Mouse (Mus musculus) testis, adult 2 months (tissue): Measurements from ENCODE around the gene Vwa1. TPM values are rescaled to one million over a fixed set of nuclear protein-coding genes. Genes with fewer than 3 reads are reported as not detected.

ENCODE experiments used
- H3K27ac ChIP-seq: fragments of 200-500 bp; 2 replicates; pipeline ENCODE4 v1.5.1; 2012; ENCODE audit warnings: low read depth, low read length; ENCODE audit not compliant: control insufficient read depth, insufficient read depth
- H3K27me3 ChIP-seq: fragments of 200-500 bp; 2 replicates; pipeline ENCODE4 v1.6.1; 2012; ENCODE audit warnings: mild to moderate bottlenecking, low read length, moderate library complexity; ENCODE audit not compliant: control insufficient read depth, insufficient read depth
- H3K36me3 ChIP-seq: fragments of 200-500 bp; 2 replicates; pipeline ENCODE4 v1.6.1; 2012; ENCODE audit warnings: mild to moderate bottlenecking, low read length; ENCODE audit not compliant: control insufficient read depth, insufficient read depth
- H3K4me1 ChIP-seq: fragments of 200-500 bp; 2 replicates; pipeline ENCODE4 v1.6.1; 2012; ENCODE audit warnings: low read length; ENCODE audit not compliant: control insufficient read depth, insufficient read depth
- H3K4me3 ChIP-seq: fragments of 200-500 bp; 2 replicates; pipeline ENCODE4 v1.5.1; 2012; ENCODE audit warnings: low read depth, mild to moderate bottlenecking, low read length, moderate library complexity, mixed read lengths; ENCODE audit not compliant: control insufficient read depth
- CTCF ChIP-seq: fragments of 200-500 bp; IDR thresholded peaks from 2 replicates; pipeline ENCODE4 v1.5.1; 2012; ENCODE audit warnings: low read depth, mild to moderate bottlenecking, inconsistent platforms, low read length, moderate library complexity; ENCODE audit not compliant: control insufficient read depth, insufficient read depth, insufficient replicate concordance
- POLR2A ChIP-seq: fragments of 200-500 bp; IDR thresholded peaks from 2 replicates; pipeline ENCODE4 v1.6.1; 2012; ENCODE audit warnings: low read depth, mild to moderate bottlenecking, inconsistent platforms, low read length, moderate library complexity; ENCODE audit not compliant: control insufficient read depth
- polyA plus RNA-seq: library from polyadenylated mRNA; depleted of rRNA; stranded (reverse); fragments of >200 nt; gene quantifications from 2 replicates; pipeline ENCODE4 v1.2.3, GENCODE M21; 2012

The Vwa1 gene
- polyA plus RNA-seq, 1 experiment = 5.6 TPM

GRCm38 (mm10) chr4:155739741-155740636 lies 34.5 kb downstream of the Vwa1 start:
- TF ChIP-seq POLR2A = no peak
- TF ChIP-seq CTCF = no peak
- Histone ChIP-seq H3K36me3 (no peaks in the 10 kb centered on the region), H3K4me1 (peaks cover 13% of the 10 kb centered on the region), H3K27ac (no peak overlapping the region), H3K4me3 (peak overlapping the region; percentile 53), H3K27me3 (no peaks in the 10 kb centered on the region)

DNA sequence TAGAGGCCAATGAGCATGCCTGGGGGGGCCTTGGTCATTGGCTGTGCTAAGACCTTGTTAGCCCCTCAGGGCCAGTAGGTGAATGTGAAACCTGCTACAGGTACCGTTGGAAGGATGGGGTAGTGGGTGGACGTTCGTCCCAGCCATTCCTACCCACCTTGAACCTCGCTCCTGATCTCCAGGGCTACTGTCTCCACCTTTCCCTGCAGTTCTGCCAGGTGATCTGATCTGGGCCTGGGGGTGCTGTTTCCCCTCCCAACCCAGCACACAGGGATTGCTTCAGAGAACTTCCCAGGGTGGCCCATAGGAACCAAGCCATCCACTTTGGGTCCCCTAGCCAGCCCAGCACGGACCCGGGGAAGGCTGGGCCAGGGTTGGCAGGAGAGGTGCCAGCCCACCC lies 35.3 kb downstream of the Vwa1 start:
- Histone ChIP-seq H3K36me3 (no peaks in the 10 kb centered on the region), H3K4me1 (peaks cover 16% of the 10 kb centered on the region), H3K27ac (no peak overlapping the region), H3K27me3 (no peaks in the 10 kb centered on the region), H3K4me3 (peak overlapping the region; percentile 53)
- TF ChIP-seq CTCF (no peak), POLR2A (no peak)

DNA sequence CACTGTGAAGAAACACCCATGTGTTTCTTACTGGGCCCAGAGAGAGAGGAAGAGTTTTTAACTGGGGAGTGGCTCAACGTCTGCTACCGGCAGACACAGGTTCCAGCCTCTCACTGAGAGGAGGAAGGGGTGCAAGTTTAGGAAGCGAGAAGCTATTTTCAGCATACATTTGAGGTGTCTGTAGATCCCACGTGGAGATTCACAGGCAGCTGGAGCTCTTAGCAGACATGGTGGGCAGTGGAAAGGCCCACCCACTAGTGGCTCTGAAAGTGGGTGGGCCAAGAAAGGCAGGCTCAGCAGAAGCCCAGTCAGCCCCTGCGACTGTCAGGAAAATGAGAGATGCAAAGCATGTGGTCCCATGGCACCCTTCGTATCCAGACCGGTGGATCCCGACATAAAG lies 36.2 kb downstream of the Vwa1 start:
- no peak overlapping the region for H3K27ac ChIP-seq
- H3K36me3 ChIP-seq = no peaks in the 10 kb centered on the region
- no peak for TF ChIP-seq POLR2A
- no peak for TF ChIP-seq CTCF
- H3K4me1 ChIP-seq = peaks cover 18% of the 10 kb centered on the region
- no peak overlapping the region for H3K4me3 ChIP-seq
- H3K27me3 ChIP-seq = no peaks in the 10 kb centered on the region

GRCm38 (mm10) chr4:155736421-155736820 lies 38.1 kb downstream of the Vwa1 start:
- Histone ChIP-seq H3K27me3 (no peaks in the 10 kb centered on the region), H3K27ac (no peak overlapping the region), H3K4me3 (no peak overlapping the region), H3K36me3 (no peaks in the 10 kb centered on the region), H3K4me1 (peaks cover 18% of the 10 kb centered on the region)
- TF ChIP-seq CTCF = no peak
- no peak for TF ChIP-seq POLR2A

- H3K36me3 ChIP-seq = no peaks in the 10 kb centered on the region
- H3K4me1 ChIP-seq = peaks cover 18% of the 10 kb centered on the region
- H3K4me3 ChIP-seq = peak overlapping the region; percentile 83
- no peaks in the 10 kb centered on the region for H3K27me3 ChIP-seq
- peak overlapping the region; percentile 73 for H3K27ac ChIP-seq
- TF ChIP-seq POLR2A (peak; percentile 70; the same call in 1 of the 2 replicates), CTCF (no peak)
Measured at GRCm38 (mm10) chr4:155735788-155736187, 38.7 kb downstream of the Vwa1 start.

GRCm38 (mm10) chr4:155734951-155735702 lies 39.4 kb downstream of the Vwa1 start:
- Histone ChIP-seq H3K36me3 (no peaks in the 10 kb centered on the region), H3K4me3 (peak overlapping the region; percentile 83), H3K27me3 (no peaks in the 10 kb centered on the region), H3K27ac (peak overlapping the region; percentile 88), H3K4me1 (peaks cover 18% of the 10 kb centered on the region)
- TF ChIP-seq CTCF (no peak), POLR2A (no peak)

- no peaks in the 10 kb centered on the region for H3K36me3 ChIP-seq
- H3K4me3 ChIP-seq = peak within 1 kb of the TSS; percentile 83
- TF ChIP-seq POLR2A (peak; percentile 73), CTCF (no peak)
- peak within 1 kb of the TSS; percentile 88 for H3K27ac ChIP-seq
- no peaks in the 10 kb centered on the region for H3K27me3 ChIP-seq
- peaks cover 15% of the 10 kb centered on the region for H3K4me1 ChIP-seq
Measured at GRCm38 (mm10) chr4:155734350-155734941, 40.1 kb downstream of the Vwa1 start, which contains the start of gene Tmem240. Gene Tmem240, plus strand, starts transcription at chr4:155734800.
